Mouse (Mus musculus) left cerebral cortex, adult 2 months (tissue): Measurements from ENCODE around the gene Pcsk7. TPM values are rescaled to one million over a fixed set of nuclear protein-coding genes. Genes with fewer than 3 reads are reported as not detected.

ENCODE experiments used
- DNase-seq, 2 experiments: peaks; one replicate each; pipeline ENCODE4 v3.0.0; 2021 to 2022; ENCODE audit warnings: low spot score in 2 of 2, mixed read lengths in 1 of 2; ENCODE audit errors: extremely low spot score in 1 of 2
- H3K27ac ChIP-seq: fragments of 200-600 bp; 2 replicates; pipeline ENCODE4 v1.8.1; 2022
- H3K4me3 ChIP-seq: fragments of 200-600 bp; 2 replicates; pipeline ENCODE4 v1.8.1; 2022
- CTCF ChIP-seq: fragments of 200-600 bp; IDR thresholded peaks from 2 replicates; pipeline ENCODE4 v1.8.1; 2022; ENCODE audit warnings: antibody characterized with exemption, mild to moderate bottlenecking, moderate library complexity
- intact Hi-C: fragments of 180-260 bp; cut with DNase I; formaldehyde crosslinking; loops from one replicate; pipeline ENCODE4 v1.15.1; 2025
- total RNA-seq, 2 experiments: library from RNA; stranded (reverse); gene quantifications; 2 replicates each; pipeline ENCODE4 v1.2.3; 2021

Gene Pcsk7
- total RNA-seq, 2 experiments from 2014 or later = 26.2 to 30.7 TPM

- H3K4me3 ChIP-seq = no peak overlapping the region
- no peak overlapping the region for H3K27ac ChIP-seq
- no peak for DNase-seq
- TF ChIP-seq CTCF = no peak; the same call in none of the 2 replicates
- intact Hi-C loops = no loop called here
Measured at GRCm38 (mm10) chr9:45915659-45916058, 9.4 kb downstream of the Pcsk7 start.

- 0 out of 2 replicates have a peak overlapping the region, but pooled peaks have one; percentile 5 for H3K27ac ChIP-seq
Measured at GRCm38 (mm10) chr9:45917041-45917934, 11.0 kb downstream of the Pcsk7 start.

DNA sequence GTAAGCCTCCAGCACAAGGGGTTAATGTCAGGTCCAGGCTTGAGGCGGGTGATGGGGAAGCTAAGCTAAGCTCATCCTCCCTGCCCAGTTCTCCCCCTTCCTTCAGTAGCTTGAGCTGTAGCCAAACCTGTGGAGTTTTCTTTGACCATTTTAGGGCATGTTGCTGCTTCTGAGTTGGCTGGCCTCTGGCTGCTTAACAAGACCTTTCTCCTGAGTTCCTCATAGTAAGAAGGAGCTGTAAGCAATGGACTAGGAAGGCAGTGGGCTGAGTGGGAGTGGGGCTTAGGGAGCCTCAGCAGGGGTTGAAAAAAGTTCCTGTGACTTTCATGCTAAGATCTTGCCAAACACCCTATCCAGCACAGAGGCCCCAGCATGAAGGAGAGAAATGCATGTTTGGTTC lies 13.6 kb downstream of the Pcsk7 start:
- H3K27ac ChIP-seq = no peak overlapping the region
- DNase-seq = no peak
- TF ChIP-seq CTCF = no peak
- intact Hi-C loops = no loop called here
- no peak overlapping the region for H3K4me3 ChIP-seq

More at GRCm38 (mm10) chr9:45917041-45917934, 11.0 kb downstream of the Pcsk7 start:
- TF ChIP-seq CTCF = no peak
- intact Hi-C loops = no loop called here
- H3K4me3 ChIP-seq = no peak overlapping the region
- DNase-seq = peak; percentile 31 to 47

DNA sequence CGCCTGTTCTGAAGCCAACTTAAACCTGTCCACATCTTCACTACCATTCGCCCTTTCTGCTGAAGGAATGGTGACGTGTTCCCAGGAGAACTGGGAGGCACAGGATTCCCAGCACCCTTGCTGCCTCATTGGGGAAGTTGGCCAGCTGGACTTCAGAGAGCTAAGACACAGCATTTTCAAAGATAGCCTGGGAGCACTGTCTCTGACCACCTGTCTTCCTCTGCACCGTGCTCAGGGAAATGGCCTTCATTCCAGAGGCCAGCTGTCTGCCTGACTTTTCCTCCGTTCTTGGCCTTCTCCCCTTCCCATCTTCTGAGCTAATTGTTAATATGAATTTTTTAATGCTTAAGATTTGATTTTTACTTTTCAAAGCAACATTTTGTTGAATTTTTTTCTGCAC lies 23.0 kb downstream of the Pcsk7 start:
- TF ChIP-seq CTCF = no peak
- Histone ChIP-seq H3K27ac (no peak overlapping the region), H3K4me3 (no peak overlapping the region)
- intact Hi-C loops = no loop called here
- DNase-seq = no peak

DNA sequence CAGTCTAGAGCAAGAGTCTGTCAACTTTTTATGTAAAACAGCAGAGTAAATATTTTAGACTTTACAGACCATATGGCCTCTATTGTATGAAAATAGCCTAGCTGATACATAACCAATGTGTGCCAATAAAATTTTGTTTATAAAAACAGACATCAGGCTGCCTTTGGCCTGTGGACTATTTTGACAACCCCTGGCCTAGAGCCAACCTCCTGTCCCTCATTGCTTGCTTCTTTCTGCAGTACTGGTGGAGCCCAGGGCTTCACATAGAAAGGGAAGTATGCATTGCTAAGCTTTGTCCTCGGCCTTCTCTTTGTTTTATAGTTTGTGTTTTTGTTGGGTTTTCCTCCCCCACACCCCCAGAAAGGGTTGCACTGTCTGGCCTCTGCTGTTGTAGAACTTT lies 25.7 kb downstream of the Pcsk7 start:
- H3K27ac ChIP-seq = no peak overlapping the region
- intact Hi-C loops = no loop called here
- no peak for DNase-seq
- H3K4me3 ChIP-seq = no peak overlapping the region
- TF ChIP-seq CTCF = no peak

GRCm38 (mm10) chr9:45932571-45933415 lies 26.5 kb downstream of the Pcsk7 start:
- no peak for TF ChIP-seq CTCF
- intact Hi-C loops = no loop called here
- peak; percentile 32 to 43 for DNase-seq
- no peak overlapping the region for H3K4me3 ChIP-seq
- peak overlapping the region; percentile 32; the same call in 1 of the 2 replicates for H3K27ac ChIP-seq

GRCm38 (mm10) chr9:45935628-45936210 lies 29.4 kb downstream of the Pcsk7 start, which contains the start of gene Tagln:
TSS of gene Tagln (minus strand) at chr9:45936058.
- no peak within 1 kb of the TSS for H3K27ac ChIP-seq
- no peak within 1 kb of the TSS for H3K4me3 ChIP-seq
- no peak for TF ChIP-seq CTCF
- DNase-seq = no peak
- intact Hi-C loops = loop anchor here (2.0 kb wide), 2 partner anchors 19 to 25 kb away; partner anchors contain the start of gene Sidt2

DNA sequence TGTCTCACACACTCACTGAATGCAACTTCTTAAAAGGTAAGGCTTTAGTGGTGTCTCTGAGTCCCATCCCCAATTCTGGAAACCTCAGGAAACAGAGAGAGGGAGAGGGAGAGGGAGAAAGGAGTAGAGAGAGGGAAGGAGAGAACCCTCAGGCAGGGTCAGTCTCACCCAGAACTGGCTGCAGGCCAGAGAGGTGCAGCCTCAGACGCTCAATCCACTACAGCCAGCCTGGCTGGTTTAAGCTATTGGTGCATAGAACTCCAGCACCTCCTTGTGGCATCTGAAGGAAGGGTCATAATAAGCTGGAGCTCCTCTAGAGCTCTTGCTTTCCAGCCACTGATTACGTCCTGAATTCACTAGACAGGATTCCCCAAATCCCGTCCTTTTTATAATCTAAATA lies 30.6 kb downstream of the Pcsk7 start:
- H3K27ac ChIP-seq = no peak overlapping the region
- no peak overlapping the region for H3K4me3 ChIP-seq
- intact Hi-C loops = loop anchor here (2.0 kb wide), 2 partner anchors 18 to 26 kb away; partner anchors contain the start of gene Sidt2
- peak; percentile 72 for TF ChIP-seq CTCF
- peak in 1 of 2 experiments; percentile 37 for DNase-seq

GRCm38 (mm10) chr9:45938088-45938487 lies 31.8 kb downstream of the Pcsk7 start:
- Histone ChIP-seq H3K27ac (no peak overlapping the region), H3K4me3 (no peak overlapping the region)
- no peak for TF ChIP-seq CTCF
- intact Hi-C loops = no loop called here
- no peak for DNase-seq

DNA sequence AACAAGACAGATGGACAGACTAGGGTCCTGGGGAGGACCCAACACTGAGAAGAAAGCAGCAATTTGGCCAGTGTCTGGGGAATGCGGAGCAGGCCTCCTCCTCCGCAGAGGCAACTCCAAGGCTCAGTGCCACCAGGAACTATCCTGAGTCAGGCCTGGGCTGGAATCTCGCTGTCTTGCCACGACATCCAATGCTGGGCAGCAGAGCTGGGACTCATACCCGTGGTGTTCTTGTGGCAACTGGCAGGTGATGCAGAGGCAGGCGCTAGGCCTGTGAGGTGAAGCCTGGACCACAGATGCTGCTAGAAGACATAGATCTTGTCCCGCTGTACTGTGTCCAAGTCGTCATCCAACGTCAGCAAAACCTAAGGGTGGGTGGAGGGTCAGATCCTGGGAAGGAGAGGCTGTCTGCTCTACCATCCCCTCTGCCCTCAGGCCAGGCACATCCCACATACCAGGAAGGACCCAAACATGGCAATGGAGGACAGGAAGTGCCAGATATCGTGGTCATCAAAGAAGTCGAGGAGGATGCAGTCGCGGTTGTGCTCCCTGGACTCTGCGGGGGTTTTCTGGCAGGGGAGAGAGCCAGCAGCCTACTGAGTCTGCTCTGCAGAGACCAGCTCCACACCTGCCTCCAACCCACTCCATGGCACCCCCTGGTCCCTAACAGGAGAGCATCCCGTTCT lies 32.8 kb downstream of the Pcsk7 start:
- DNase-seq = no peak
- no peak for TF ChIP-seq CTCF
- Histone ChIP-seq H3K4me3 (no peak overlapping the region), H3K27ac (no peak overlapping the region)
- intact Hi-C loops = no loop called here

GRCm38 (mm10) chr9:45939794-45940193 lies 33.5 kb downstream of the Pcsk7 start:
- DNase-seq = no peak
- H3K27ac ChIP-seq = no peak overlapping the region
- no peak for TF ChIP-seq CTCF
- intact Hi-C loops = no loop called here
- no peak overlapping the region for H3K4me3 ChIP-seq
